Mouse (Mus musculus): ENCODE data around the gene Upk2. TPM values are rescaled to one million over a fixed set of nuclear protein-coding genes. Genes with fewer than 3 reads are reported as not detected.

Gene Upk2
- total RNA-seq (2015) = not detected in 2 replicates
- total RNA-seq (2017) = not detected in 2 replicates

DNA sequence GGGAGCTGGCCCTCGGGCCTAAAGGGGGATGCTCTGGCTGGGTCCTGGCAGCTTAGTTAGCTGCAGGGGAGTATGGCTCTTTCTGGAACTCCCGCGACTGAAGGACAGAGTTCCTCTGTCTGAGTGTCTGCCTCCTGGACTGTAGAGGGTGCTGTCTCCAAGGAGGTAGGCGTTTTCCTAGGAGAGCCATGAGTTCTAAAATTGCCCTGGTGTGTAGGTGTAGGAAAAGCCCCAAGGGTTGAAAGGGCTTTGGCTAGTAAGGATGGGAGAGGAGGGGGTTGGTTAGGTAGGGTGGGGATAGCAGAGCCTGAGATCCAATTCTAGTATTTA is at the start of gene Upk2:
Gene Upk2 (minus strand): TSS at position 86 of the 330 bp plus-strand sequence.
- ATAC-seq (ENCODE audit: poor library complexity, severe bottlenecking) = no peak

DNA sequence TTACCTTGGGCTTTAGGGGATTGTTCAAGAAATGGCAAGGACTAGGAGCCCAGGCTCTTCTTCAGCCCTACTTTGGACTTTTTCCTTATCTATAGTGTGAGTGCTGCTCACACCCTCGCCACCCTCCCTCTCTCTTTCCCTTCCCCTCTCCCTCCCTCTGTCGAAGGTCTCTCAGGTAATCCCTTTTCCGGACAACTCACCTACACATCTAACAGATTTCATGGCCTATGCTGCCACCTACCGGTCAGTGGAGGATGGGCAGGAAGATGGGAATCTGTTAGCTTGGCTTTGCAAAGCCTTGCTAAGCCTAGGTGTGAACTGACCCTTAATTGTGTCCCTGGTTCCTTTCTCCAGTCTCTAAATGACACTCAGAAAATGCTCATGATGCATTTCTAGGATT is 47.2 kb upstream of the Upk2 start:
- peak; percentile 70 for ATAC-seq (ENCODE audit: poor library complexity, severe bottlenecking)

DNA sequence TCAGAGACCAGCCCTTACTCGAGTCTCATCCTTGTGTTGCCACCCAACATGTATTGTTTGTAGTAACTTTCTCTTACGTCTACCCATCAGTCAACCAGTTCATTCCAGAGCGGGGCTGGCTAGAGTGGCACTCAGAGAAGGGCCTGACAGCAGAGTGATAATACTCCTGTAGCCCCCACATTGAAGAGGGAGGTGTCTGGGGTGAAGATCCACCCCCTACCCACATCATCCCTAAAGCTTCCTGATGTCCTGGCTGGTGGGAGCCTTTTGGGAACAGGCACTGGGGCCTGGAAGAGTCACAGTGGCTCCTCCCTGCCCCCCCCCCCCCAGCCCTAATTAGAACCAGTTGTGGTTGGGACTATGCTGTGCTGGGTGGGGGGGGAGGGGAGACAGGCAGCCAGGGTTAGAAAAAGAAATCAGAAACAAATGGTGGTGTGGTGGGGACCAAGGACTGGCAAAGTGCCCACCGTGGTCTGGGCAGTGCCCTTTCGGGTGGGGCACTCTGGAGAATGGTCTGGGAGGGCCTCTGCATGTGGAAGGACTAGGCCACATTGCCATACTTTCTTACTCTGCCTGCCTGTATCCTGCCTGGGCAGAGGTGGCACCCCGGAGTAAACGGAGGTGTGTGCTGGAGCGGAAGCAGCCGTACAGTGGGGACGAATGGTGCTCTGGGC is 46.6 kb upstream of the Upk2 start:
- ATAC-seq (ENCODE audit: poor library complexity, severe bottlenecking) = no peak

DNA sequence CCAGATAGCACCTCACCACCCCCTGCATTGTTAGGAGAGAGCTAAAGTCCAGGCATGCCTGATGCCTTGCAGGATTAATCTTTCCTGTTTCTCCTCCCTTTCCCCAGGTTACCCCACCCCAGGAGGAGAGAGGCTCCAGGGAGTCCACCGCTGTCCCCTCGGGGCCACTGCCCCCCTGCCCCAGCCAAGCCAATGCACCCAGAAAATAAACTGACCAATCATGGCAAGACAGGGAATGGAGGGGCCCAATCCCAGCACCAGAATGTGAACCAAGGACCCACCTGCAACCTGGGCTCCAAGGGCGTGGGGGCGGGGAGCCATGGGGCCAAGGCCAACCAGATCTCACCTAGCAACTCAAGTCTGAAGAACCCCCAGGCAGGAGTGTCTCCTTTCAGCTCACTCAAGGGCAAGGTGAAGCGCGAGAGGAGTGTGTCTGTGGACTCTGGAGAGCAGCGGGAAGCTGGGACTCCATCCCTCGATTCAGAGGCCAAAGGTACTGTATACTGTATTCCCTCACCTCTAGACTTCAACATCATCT is 45.9 kb upstream of the Upk2 start:
- ATAC-seq (ENCODE audit: poor library complexity, severe bottlenecking) = no peak

DNA sequence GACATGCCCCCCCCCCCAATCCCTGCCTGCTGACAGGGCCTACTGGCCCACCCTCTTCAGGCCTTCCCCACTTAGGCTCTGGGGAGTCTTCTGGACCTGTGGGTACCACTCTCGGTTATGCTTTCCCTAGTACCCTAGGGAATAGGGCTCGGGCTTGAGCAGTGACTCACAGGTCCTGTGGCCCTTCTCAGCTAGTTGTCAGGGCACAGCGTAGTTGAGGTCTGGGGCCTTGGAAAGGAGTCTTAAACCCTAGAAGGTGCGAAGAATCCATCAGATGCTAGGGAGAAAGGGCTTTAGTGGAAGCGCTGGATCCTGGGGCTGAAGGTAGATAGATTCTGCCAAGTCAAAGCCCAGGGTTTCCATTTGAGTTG is 45.4 kb upstream of the Upk2 start:
- no peak for ATAC-seq (ENCODE audit: poor library complexity, severe bottlenecking)

DNA sequence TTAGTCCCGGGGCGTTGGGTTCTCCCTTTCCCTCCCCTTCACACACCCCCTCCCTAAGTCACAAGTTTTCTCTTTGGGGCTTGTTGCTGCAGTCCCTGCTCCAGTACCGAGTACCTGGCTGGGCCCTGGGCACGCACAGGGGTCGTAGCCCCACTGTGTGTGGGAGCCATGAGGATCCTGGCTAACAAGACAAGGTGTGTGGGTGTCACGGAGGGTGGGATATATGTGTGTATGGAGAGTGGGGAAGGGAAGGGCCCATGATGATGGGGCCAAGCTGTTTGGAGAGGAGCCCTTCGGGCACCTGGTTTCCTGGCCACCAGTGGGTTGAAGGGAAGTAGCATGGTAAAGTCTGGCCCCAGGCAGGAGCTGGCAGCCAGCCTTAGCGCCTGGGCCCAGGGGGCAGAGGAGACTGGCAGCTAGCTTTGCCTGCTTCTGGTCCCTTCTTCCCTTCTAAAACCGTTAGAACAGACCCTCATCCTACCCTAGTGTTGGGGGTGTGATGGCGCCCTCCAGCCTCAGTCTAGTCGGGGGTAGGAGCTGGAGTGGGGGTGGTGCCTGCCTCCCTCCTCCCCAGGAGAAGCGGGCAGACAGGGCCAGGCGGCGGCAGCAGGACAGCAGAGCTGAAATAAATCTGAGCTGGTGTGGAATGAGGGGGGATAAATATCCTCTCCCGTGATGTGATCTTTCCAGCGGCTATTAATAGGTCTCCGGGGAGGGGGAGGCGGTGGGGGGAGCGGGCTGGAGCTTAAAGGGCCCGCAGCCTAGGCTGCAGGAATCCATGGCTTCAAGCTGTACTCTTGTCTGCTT is 44.8 kb upstream of the Upk2 start:
- ATAC-seq (ENCODE audit: poor library complexity, severe bottlenecking) = no peak

DNA sequence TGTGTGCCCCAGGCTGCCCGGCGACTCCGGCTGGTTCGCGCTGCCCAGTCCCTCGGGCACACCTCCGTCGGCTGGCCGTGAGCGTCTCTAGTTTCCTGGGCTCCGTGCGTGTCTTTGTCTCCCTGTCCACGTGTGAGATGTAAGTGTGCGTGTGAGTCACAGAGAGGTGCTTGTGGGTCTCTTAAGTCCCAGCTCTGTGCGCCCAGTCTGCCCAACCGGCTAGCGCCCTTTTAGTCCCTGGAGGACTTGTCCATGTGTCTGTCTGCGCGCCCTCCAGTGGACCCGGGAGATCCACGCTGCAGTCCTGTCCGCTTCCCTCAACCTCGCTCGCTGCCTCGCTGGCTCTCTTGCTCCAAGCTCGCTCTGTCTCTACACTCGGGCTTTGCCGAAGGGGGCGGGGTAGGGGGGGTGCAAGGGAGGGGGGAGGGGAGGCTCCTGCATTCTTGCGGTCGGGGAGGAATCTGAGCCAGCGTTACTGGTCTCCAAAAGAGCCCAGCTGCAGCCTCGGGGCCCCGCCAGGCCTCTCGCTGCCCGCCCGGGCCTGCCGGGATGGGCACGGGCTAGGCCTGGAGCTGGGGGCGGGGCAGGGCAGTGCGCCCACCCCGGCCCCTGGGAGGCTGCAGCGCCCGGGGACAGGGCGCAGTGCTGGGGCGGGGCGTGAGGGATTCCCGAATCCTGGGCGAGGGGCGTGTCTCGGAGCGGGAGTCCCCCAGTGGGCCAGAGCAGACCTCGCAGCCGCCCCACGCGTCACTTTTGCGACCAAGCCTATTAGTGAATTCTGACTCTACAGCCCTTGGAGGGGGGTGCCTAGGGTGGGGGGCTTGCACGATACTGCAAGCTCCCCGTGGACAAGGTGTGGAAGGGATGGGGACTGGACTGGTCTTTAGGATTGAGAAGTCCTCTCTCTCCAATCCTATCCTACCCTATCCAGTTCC is 43.9 kb upstream of the Upk2 start:
- peak; percentile 53 for ATAC-seq (ENCODE audit: poor library complexity, severe bottlenecking)

DNA sequence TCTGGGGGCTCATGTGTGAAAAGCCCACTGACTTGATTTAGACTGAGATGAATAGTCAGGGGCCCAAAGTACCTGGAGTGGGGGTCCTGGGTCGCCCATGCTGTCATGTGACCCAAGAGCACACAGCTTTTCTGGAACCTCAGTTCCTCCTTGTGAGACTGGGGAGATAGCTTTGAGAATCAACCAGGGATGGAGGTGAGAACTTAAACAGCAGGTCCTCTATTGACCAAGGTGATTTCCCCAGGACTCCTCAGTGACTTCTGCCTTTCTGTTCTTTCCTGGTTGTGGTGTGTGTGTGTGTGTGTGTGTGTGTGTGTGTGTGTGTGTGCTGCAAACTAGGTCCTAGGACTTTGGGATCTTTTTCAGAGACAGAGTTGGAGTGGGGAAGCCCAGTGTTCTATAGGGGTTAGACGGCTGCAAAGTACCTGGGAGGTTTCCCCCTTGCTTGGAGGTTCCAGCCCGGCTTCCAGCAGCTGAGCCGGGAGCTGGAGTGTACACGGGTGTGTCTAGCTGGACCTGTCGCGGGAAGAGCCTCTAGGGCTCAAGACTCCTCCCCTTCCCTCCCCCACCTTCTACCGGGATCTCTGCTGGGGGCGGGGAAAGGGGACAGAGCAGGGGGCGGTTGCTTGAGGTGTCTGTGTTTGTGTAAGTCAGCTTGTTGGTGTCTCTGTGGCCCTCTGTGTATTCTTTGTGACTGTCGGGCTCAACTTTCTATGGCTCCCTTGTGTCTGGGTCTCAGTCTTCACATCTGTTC is 43.0 kb upstream of the Upk2 start:
- ATAC-seq (ENCODE audit: poor library complexity, severe bottlenecking) = no peak

DNA sequence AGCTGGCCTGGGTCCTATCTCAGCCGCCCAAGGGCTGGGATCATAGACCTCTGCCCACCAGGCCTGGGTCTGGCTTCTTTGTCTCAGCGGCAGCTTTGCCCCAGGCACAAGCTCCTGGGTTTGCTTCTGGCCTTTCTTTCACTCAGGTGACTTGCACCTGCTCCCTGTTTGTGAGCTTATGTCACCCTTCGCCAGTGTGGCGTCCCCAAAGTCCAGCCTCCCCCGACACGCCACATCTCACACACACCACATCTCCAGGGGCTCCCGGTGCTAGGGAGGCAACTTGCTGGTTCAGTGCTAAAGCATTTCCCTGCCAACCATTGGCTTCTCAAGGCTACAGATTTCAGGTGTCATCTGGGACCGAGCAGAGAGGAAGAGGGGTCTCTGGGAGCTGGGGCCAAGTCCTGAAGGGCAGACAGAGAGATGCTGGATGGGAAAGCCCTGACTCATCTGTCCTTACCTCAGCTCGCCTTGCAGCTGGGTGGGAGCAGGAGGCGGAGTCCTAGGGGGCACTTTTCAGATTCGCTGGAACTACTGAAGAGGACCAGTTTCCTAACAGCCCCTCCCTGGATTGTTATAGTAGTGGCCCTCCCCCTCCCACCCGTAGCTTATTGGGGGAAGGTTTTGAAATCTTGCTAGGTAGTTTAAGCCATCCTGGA is 42.2 kb upstream of the Upk2 start:
- ATAC-seq (ENCODE audit: poor library complexity, severe bottlenecking) = no peak

DNA sequence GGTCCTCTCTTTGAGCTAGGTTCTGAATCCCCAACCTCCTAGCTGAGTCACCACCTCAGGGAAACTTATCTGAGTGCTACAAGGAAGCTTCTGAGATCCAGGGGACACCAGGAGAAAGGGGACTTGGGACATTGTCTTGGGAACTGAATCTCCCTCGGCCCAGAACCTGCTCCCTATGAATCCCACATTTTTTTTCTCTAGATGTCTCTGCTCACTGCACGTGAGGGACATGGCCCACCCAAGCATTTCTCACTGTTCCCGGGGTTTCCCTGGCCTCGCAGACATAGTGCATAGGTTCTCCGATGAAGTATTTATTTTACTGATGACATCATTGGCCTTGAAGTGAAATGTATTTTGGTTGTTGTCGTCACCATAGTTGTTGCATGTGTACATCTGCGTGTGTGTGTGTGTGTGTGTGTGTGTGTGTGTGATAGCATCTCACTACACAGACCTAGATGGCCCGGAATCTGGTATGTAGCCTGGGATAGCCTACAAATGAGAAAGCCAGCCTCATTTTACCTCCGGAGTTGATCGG is 41.1 kb upstream of the Upk2 start:
- no peak for ATAC-seq (ENCODE audit: poor library complexity, severe bottlenecking)

DNA sequence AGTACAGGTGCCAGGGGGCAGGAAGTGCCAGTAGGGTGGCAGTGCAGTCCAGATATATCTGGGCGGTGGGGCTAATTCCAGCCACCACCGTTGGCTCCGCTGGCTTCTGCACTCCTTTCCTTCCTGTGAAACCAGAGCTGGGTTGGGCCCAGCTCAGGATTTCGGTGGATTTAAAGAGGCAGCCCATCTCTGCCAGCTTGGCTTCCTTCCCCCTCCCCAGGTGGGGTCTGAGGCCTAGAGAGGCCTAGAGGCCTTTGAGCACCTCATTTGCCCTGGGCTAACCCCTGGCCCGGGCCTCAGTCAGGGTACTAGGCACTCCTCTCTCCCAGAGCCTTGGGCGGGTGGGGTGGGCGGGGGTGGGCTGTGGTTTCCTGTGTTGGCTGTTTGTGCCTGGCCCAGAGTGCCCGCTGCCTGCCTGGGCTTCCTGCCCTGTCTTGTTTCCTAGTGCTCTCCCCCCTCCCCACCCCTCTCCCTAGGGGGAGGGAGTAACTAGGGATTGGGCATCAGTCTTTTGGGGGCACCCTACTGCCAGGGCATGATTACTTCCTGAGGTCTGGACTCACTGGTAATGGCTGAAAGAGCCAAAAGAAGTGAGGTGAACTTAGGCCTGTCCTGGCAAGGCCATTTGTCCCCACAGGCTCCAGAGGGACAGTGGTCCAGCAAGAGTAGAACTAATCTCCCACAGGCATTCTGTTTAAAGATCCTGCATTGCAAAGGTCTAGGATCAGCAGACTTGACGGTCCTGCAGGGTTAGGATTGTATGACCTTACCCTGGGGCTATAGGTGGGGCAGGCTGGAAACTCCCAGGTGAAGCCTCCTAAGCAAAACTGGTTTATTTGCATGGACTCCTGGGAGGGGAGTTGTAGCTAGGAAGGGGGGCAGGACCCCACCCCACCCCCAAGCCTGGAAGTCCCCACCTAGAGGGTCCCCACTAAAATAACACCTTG is 40.4 kb upstream of the Upk2 start:
- no peak for ATAC-seq (ENCODE audit: poor library complexity, severe bottlenecking)

DNA sequence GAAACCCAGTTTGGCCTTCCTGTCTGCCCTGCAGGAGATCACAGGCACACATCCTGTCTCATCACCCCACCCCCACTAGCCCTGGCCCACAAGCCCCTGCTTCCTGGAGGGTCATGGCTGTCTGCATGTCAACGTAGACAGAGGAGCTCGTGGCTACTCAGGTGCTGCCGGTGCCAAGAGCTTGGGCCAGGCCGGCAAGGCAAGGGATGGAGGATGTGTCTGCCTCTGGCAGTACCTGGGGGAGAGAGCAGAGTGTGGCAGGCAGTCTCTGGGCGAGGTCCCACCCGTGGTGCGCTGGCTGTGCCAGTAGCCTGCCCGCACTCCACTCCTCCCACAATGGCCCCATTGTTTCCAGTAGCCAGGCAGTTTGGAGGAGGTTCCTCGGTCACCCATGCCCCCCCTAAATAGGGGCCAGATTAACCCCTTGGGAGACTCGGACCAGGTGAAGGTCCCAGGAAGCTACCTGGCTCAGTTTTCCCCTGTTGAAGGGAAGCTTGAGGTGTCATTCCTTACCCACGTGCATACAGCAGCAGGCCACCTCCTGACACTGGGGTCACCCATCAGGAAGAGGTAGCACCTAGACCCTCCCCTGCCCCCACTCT is 39.6 kb upstream of the Upk2 start:
- ATAC-seq (ENCODE audit: poor library complexity, severe bottlenecking) = 0 out of 2 replicates have a peak, but pooled peaks have one; percentile 28

DNA sequence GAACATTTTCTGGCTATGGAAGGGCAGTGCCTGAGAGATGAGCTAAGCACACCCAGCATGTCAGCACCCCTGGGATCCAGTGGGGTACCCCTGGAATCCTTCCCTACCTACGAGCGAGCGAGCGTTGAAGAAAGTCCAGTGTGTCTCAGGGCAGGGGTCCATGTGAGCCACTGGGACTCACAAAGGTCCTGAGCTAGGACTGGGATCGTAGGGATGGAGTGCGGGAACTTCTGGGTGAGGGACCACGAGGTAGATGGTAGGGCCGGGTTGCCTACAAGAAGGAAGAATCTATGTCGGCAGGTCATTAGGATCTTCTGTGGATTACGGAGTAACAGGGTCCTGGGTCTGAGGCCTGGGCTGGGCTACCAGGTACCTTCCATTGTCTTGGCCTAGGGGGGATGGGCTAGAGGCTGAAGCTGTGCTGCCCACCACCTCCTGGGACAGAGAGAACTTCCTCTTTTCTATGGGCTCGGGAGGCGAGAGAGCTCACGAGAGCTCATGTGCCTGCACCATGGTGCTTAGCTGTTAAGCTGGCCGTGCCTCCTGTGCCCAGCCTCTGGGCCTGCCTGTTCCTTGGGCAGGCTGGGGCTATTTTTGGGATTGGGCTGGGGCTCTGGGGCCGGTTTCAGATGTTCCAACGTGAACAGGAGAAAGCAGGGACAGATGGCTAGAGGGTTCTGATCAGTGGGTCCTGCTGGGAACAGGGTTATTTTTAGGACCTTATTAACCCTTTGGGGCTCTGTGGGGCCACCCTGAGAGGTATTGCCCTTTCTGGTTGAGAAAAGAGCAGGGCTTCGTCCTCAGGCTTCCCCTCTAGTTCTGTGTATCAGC is 38.1 kb upstream of the Upk2 start:
- ATAC-seq (ENCODE audit: poor library complexity, severe bottlenecking) = peak; percentile 63

DNA sequence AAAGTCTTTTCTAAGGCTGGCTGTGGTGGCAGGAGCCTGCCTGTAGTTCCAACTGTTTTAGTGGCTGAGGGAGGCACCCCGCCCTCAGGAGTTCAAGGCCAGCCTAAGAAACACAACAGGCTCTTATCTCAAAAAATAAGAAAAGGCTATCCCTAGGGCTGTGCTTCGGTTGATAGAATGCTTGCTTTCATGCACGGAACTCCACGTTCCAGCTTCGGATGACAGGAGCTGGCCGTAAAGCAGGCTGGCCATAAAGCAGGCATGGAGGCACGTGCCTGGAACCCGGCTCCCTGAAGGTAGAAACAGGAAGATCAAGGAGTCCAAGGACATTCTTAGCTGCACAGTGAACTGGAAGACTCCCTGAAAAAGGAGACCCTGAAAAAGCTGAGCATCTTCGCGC is 36.6 kb upstream of the Upk2 start:
- no peak for ATAC-seq (ENCODE audit: poor library complexity, severe bottlenecking)

DNA sequence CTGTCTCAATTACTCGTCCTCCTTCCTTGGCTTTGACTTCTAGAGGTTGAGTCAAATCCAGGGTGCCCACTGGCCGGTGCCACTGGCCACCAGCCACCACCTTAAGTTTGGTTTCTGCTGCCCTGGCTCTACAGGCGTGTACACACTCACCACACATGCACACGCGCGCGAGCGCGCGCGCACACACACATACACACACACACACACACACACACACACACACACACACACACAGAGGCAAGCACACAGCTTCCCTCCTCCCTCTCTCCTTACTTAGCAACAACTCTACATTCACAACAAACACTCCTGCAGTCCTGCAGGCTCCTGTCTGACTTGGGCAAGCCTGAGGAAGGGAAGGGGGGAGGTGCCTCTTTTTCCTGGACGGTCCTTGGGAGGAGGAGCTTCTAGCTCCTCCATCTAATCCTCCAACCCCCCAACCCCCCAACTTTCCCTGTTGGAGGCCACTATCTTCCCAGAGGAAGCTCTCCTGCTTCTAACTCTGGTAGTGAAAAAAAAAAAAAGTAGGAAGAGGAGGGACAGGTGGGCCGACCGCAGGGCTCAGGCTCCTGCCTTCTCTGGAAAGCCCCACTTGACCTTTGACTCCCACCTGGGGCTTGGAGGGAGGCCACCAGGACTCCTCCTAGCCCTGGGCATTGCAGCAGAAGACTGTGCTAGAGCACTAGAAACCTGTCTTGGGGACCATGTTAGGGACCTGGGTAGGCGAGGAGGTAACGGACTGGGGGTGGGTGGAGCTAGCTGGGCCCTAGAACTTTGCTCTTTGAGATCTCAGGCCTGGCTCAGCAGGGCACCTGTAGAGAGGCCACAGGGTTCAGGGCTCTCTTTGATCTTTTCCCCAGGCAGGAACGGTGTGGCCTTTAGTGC is 35.6 kb upstream of the Upk2 start:
- ATAC-seq (ENCODE audit: poor library complexity, severe bottlenecking) = no peak

DNA sequence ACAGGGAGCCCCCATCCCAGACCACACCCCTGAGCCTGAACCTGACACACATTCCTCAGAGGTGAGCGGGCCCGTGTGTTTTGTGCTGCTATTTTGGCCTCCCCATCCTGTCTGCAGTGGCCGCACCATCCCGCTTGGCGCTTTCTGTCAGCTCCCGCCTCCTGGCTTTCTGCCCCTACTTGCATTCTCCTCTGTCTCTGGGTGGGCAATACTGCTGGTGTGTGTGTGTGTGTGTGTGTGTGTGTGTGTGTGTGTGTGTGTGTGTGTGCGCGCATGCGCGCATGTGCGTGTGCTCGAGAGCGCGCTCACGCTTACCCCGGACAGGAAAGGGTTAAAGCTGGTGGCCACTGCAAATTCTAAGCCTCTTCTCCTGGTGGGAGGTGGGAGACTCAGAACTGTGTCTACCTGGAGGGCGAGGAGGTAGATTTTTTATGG is 34.9 kb upstream of the Upk2 start:
- ATAC-seq (ENCODE audit: poor library complexity, severe bottlenecking) = no peak
